Mouse (Mus musculus) left cerebral cortex, postnatal 25 days (tissue): ENCODE data around the gene Elovl1. TPM values are rescaled to one million over a fixed set of nuclear protein-coding genes. Genes with fewer than 3 reads are reported as not detected.

ENCODE experiments used
- total RNA-seq, 2 experiments: library from RNA; stranded (reverse); gene quantifications; 2 replicates each; pipeline ENCODE4 v1.2.3; 2021

The Elovl1 gene
- total RNA-seq, 2 experiments from 2014 or later = 23.3 to 28.6 TPM

Other genes with a start within 250 kb of the Elovl1 start
- 10 to 100 TPM; 38.3 to 42.2 TPM for gene Kdm4a, start 248.1 kb upstream of the Elovl1 start, total RNA-seq
- 100 to 1,000 TPM; 134 to 135 TPM for gene Ptprf, start 136.7 kb upstream of the Elovl1 start, total RNA-seq
- 10 to 100 TPM; 30.6 to 43.8 TPM for gene Szt2, start 18.8 kb upstream of the Elovl1 start, total RNA-seq
- 10 to 100 TPM; 58.8 to 63.1 TPM for gene Med8, start 18.8 kb upstream of the Elovl1 start, total RNA-seq
- gene Cdc20, start 9.3 kb downstream of the Elovl1 start, total RNA-seq = 1 to 10 TPM; 1.5 to 1.6 TPM
- gene Mpl, start 29.4 kb downstream of the Elovl1 start, total RNA-seq = 1 to 10 TPM; 1.6 to 2.3 TPM
- 1 to 10 TPM; 8.2 to 9.5 TPM for gene Tie1, start 62.0 kb downstream of the Elovl1 start, total RNA-seq
- not detected for gene 2610528J11Rik, start 98.9 kb downstream of the Elovl1 start, total RNA-seq
- 1 to 10 TPM; 7.3 to 9.9 TPM for gene Tmem125, start 116.0 kb downstream of the Elovl1 start, total RNA-seq
- under 1 TPM; 0.76 to 0.99 TPM for gene Cfap57, start 192.7 kb downstream of the Elovl1 start, total RNA-seq
- 10 to 100 TPM; 55.4 to 58.0 TPM for gene Ebna1bp2, start 192.7 kb downstream of the Elovl1 start, total RNA-seq
- gene Olfr62, start 230.9 kb downstream of the Elovl1 start, total RNA-seq = not detected